Mouse (Mus musculus) E14TG2a.4 (cell line): Measurements from ENCODE around the gene Trim2.
A peak's percentile ranks its signal among the peaks of the same experiment; 100 is the strongest.

ENCODE experiments used
- H3K27me3 ChIP-seq: 2 replicates; pipeline ENCODE4 v1.6.1; 2014; ENCODE audit warnings: low read length, control low read depth; ENCODE audit not compliant: insufficient read depth
- H3K36me3 ChIP-seq: 2 replicates; pipeline ENCODE4 v1.6.1; 2014; ENCODE audit warnings: low read length, control low read depth; ENCODE audit not compliant: insufficient read depth
- H3K4me1 ChIP-seq: replicated peaks from 2 replicates; pipeline ENCODE4 v1.6.1; 2014; ENCODE audit warnings: low read depth, low read length, control low read depth
- H3K4me3 ChIP-seq: replicated peaks from 2 replicates; pipeline ENCODE4 v1.5.1; 2014; ENCODE audit warnings: mild to moderate bottlenecking, low read length
- H3K9me3 ChIP-seq: 2 replicates; pipeline ENCODE4 v1.6.1; 2014; ENCODE audit warnings: low read length, control low read depth
- CTCF ChIP-seq: conservative IDR thresholded peaks from 2 replicates; pipeline ENCODE4 v1.5.1; 2014; ENCODE audit warnings: low read length
- NANOG ChIP-seq: IDR thresholded peaks from 2 replicates; pipeline ENCODE4 v1.6.1; 2014; ENCODE audit warnings: borderline replicate concordance, low read length, mixed read lengths
- POU5F1 ChIP-seq: IDR thresholded peaks from 2 replicates; pipeline ENCODE4 v1.6.1; 2014; ENCODE audit warnings: low read length, borderline replicate concordance

Trim2 gene

DNA sequence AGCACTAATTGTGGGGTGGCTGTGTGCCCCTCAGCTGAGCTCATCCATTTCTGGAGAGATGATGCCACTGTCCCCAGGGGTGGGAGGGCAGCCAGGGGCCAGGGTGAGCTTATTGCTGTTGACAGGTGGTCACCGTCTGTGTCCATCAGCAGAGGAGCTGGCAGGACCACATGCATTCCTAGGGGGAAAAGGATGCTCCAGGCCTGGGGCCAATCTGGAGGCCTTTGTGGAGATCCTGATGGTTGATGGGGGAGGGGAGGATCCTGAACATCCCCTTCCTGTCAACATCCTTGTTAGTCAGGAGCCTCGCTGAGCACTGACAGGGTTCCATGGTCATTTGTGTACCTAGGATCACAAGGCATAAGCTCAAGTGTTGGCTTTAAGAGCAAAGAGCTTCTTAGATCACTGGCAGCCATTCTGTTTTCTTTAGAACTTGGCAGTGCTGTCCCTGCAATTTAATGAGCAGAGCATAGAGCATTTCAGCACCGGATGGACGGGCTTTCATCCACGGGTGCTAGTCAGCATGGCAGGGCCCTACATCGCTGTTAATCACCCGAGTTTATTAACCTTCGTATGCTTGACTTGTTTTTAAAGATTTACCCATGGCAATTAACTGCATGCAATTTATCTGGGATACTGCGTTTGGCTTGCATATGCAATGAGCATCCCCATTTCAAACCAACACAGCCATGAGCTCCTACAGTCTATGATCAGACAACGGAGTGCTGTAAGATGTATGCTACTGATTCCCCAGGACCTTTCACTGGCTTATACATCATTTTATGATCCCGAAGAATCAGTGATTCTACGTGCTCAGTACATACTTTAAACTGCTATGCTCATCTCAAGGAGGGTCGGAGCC, 105.9 kb downstream of the Trim2 start:
- Histone ChIP-seq H3K4me3 (no peak overlapping the region), H3K27me3 (no peaks in the 10 kb centered on the region), H3K9me3 (no peaks in the 10 kb centered on the region), H3K36me3 (no peaks in the 10 kb centered on the region), H3K4me1 (peaks cover 26% of the 10 kb centered on the region)
- TF ChIP-seq CTCF = no peak
- no peak for TF ChIP-seq POU5F1
- no peak for TF ChIP-seq NANOG

DNA sequence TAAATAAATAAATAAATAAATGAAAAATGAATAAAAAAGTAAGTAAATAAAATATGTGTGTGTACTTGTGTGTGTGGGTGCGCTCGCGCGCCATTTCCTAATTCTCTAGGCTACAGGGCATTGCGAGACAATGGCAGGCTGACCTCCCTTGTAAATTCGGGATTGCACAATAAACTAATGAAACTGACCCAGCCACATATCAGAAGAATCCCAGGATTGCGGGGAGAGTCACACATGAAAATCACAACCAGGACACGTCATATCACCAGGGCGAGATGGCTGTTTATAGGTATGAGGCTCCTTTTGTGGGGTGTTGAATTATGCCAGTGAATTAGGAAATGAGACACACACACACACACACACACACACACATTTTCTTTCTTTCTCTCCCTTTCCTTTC, 107.2 kb downstream of the Trim2 start:
- TF ChIP-seq CTCF = no peak
- TF ChIP-seq POU5F1 = no peak
- no peak for TF ChIP-seq NANOG
- no peaks in the 10 kb centered on the region for H3K27me3 ChIP-seq

DNA sequence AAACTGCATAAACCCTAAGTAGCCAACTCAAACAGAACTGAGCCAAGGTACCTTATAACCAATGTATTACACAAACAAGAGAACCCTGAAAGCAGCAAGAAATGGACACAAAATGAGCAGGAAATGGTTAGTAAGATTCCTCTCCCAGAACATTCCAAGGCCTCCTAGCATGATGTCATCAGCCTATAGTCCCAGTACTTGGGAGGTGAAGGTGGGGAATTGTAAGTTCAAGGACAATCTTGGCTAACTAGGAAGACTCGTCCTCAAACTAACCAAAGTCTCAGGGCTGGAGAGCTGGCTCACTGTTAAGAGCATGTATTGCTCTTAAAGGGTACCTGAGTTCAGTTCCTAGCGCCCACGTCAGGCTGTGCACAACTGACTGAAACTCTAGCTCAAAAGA, 108.4 kb downstream of the Trim2 start:
- Histone ChIP-seq H3K4me3 (no peak overlapping the region), H3K27me3 (no peaks in the 10 kb centered on the region), H3K4me1 (peaks cover 51% of the 10 kb centered on the region), H3K36me3 (no peaks in the 10 kb centered on the region), H3K9me3 (no peaks in the 10 kb centered on the region)
- TF ChIP-seq POU5F1 (no peak), CTCF (no peak), NANOG (no peak)

More for the DNA sequence above, 107.2 kb downstream of the Trim2 start:
- no peaks in the 10 kb centered on the region for H3K36me3 ChIP-seq
- peaks cover 38% of the 10 kb centered on the region for H3K4me1 ChIP-seq
- H3K9me3 ChIP-seq = no peaks in the 10 kb centered on the region
- no peak overlapping the region for H3K4me3 ChIP-seq

DNA sequence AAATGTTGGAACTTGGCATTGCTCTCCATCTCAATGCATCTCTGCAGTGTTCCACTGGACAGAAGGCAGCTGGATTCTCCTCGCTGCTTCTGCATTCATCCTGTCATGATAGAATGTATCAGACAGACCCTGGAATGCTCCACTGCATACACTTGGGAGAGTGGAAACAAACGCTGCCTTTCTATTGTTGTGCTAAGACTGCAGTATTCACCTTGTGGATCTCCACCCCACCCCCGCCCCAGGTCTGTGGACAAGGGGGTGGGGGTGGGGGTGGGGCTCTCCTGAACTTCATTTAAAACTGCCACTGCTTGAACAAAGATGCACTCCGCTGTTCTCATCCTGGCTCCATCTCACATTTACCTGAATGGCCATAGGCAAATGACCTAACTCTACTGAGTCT, 112.8 kb downstream of the Trim2 start:
- Histone ChIP-seq H3K36me3 (no peaks in the 10 kb centered on the region), H3K4me3 (peak overlapping the region; percentile 57; the same call in 1 of the 2 replicates), H3K27me3 (no peaks in the 10 kb centered on the region)

DNA sequence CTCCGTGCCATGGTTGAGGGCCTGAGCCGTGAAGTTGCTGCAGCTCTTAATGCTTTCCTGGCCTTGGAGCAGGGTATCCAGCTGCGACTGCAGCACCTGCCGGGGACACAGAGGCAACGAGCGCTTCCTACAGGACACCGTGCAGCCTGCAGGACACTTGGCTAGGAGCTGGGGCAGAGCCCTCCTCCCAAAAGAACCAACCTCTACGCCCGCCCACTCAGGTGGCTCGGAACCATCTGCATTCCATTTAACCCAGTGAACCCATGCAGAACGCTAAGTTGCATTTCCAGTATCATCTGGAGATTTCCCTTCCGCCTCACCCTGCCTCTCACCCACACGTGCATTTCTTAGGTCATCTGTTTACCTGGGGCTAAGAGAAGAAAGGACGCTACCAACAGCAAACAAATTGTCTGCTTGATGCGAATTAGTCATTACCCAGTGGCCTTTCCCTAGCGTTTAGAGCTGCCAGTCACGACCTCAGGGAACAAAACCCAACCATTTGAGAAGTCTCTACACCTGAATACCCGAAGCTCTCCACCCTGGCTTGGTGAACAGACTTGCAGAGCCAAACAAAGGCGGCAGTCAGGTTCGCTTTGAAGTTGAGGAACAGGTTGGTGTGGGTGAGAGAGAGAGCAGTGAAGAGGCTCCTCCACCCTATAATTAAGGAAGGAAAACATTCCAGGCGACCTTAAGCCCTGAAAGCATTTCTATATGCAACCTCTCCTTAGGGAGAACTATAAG, 115.4 kb downstream of the Trim2 start:
- TF ChIP-seq CTCF = no peak; the same call in 1 of the 2 replicates
- TF ChIP-seq POU5F1 = no peak
- peak; percentile 32; the same call in 1 of the 2 replicates for TF ChIP-seq NANOG
- H3K36me3 ChIP-seq = no peaks in the 10 kb centered on the region
- no peaks in the 10 kb centered on the region; the same call in 1 of the 2 replicates for H3K9me3 ChIP-seq
- H3K27me3 ChIP-seq = no peaks in the 10 kb centered on the region
- H3K4me3 ChIP-seq = peak overlapping the region; percentile 82
- H3K4me1 ChIP-seq = peaks cover 95% of the 10 kb centered on the region

More for the DNA sequence above, 112.8 kb downstream of the Trim2 start:
- Histone ChIP-seq H3K9me3 (no peaks in the 10 kb centered on the region; the same call in 1 of the 2 replicates), H3K4me1 (peaks cover 79% of the 10 kb centered on the region)
- TF ChIP-seq CTCF (no peak), NANOG (no peak), POU5F1 (no peak)

DNA sequence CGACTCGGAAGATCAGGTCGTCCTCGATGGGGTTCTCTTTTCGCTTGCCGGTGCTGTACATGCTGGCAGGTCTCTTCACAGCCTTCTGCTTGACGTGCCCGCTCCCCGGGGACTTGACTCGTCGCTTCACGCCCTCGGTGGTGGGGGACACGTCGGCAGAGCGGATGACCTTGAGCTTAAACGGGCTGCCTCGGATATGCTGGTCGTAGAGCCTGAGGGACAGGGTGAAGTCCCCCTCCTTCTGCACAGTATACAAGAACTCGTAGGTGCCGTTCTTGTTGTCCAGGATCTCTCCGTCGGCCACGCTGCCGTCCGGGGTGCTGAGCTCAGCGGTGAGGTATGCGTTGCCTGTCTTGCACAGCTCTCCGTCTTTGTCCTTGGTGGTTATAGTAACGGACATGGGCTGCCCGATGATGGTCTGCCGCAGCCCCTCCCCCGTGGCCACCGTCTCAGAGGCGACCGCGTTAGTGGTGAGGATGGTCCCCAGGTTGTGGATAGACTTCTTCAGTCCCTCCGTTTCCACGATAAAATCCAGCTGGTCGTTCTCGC, 116.1 kb downstream of the Trim2 start:
- no peak for TF ChIP-seq CTCF
- no peak for TF ChIP-seq POU5F1
- no peak for TF ChIP-seq NANOG
- H3K9me3 ChIP-seq = no peaks in the 10 kb centered on the region; the same call in 1 of the 2 replicates
- peaks cover 93% of the 10 kb centered on the region for H3K4me1 ChIP-seq
- no peaks in the 10 kb centered on the region for H3K27me3 ChIP-seq
- peak overlapping the region; percentile 82 for H3K4me3 ChIP-seq
- H3K36me3 ChIP-seq = peaks cover 3% of the 10 kb centered on the region; the same call in 1 of the 2 replicates

DNA sequence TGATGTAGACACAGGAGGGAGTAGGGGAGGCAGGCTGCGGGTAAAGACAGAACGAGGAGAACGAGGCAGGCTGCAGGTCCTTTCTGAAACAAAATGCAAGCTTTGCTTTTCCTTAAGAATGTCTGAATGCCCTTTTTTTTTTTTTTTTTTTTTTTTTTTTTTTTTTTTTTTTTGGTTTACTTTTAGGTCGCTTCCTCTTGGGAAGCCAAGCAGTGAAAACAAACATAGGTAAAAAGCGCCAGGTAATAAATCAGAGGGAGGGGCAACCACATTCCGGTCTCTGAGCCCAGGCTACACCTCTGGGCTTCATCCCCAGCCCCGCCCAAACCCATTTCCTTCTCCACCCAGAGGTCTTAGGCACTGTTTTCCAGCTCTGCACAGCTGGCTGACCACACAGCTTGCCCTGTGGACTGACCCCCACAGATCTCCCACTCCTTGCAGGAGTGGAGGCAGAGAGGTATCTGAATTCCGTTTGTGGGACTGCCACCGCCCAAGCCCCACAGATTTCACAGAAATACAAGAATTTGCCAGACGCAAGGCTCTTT, 117.0 kb downstream of the Trim2 start:
- Histone ChIP-seq H3K36me3 (peaks cover 8% of the 10 kb centered on the region), H3K4me1 (peaks cover 86% of the 10 kb centered on the region), H3K4me3 (peak overlapping the region; percentile 82), H3K9me3 (peaks cover 2% of the 10 kb centered on the region; the same call in 1 of the 2 replicates), H3K27me3 (no peaks in the 10 kb centered on the region)
- TF ChIP-seq POU5F1 (no peak), NANOG (no peak), CTCF (no peak)
